Mouse (Mus musculus) kidney, adult 2 months (tissue): ENCODE measurements around the gene Akap6. TPM values are rescaled to one million over a fixed set of nuclear protein-coding genes. Genes with fewer than 3 reads are reported as not detected.

ENCODE experiments used
- DNase-seq: peaks from one replicate; pipeline ENCODE4 v3.0.0; 2021
- H3K27ac ChIP-seq: fragments of 200-500 bp; 2 replicates; pipeline ENCODE4 v1.5.1; 2012; ENCODE audit warnings: low read depth, low read length, control low read depth, inconsistent platforms; ENCODE audit not compliant: insufficient read depth
- H3K27me3 ChIP-seq: fragments of 200-500 bp; replicated peaks from 2 replicates; pipeline ENCODE4 v1.6.1; 2012; ENCODE audit warnings: mild to moderate bottlenecking, moderate library complexity, low read length, inconsistent platforms; ENCODE audit not compliant: control insufficient read depth, insufficient read depth
- H3K36me3 ChIP-seq: fragments of 200-500 bp; 2 replicates; pipeline ENCODE4 v1.6.1; 2012; ENCODE audit warnings: mild to moderate bottlenecking, moderate library complexity, low read length, inconsistent platforms; ENCODE audit not compliant: control insufficient read depth, insufficient read depth
- H3K4me1 ChIP-seq: fragments of 200-500 bp; 2 replicates; pipeline ENCODE4 v1.6.1; 2011; ENCODE audit warnings: low read length; ENCODE audit not compliant: control insufficient read depth, insufficient read depth
- H3K4me3 ChIP-seq: fragments of 200-500 bp; 2 replicates; pipeline ENCODE4 v1.5.1; 2011; ENCODE audit warnings: mild to moderate bottlenecking, low read depth, low read length, control low read depth; ENCODE audit not compliant: insufficient read depth
- CTCF ChIP-seq: fragments of 200-500 bp; conservative IDR thresholded peaks from 2 replicates; pipeline ENCODE4 v1.5.1; 2011; ENCODE audit warnings: low read depth, mild to moderate bottlenecking, control low read depth, low read length, moderate library complexity, mixed read lengths; ENCODE audit not compliant: insufficient read depth, insufficient read length
- POLR2A ChIP-seq: fragments of 200-500 bp; IDR thresholded peaks from one replicate; pipeline ENCODE4 v1.6.1; 2011; ENCODE audit warnings: low read depth, low read length, control low read depth
- WGBS: fragments of 180-500 bp; shearing (Covaris S2); methylation state at CpG from one replicate; pipeline ENCODE4 v1.1.7; 2018; 5-methylcytosine and 5-hydroxymethylcytosine counted together
- polyA plus RNA-seq: library from polyadenylated mRNA; depleted of rRNA; stranded (reverse); fragments of >200 nt; gene quantifications from 2 replicates; pipeline ENCODE4 v1.2.3, GENCODE M21; 2012

Gene Akap6
- polyA plus RNA-seq, 1 experiment = 0.25 TPM

GRCm38 (mm10) chr12:52908448-52909066 is 209.4 kb downstream of the Akap6 start:
- H3K27me3 ChIP-seq = no peaks in the 10 kb centered on the region
- WGBS = 56% methylated on average over 13 of the region's 13 CpGs
- no peaks in the 10 kb centered on the region for H3K4me1 ChIP-seq
- no peaks in the 10 kb centered on the region for H3K36me3 ChIP-seq
- no peak for TF ChIP-seq POLR2A
- TF ChIP-seq CTCF = no peak
- H3K27ac ChIP-seq = no peak overlapping the region
- no peak for DNase-seq
- H3K4me3 ChIP-seq = no peak overlapping the region

- Histone ChIP-seq H3K27me3 (no peaks in the 10 kb centered on the region), H3K36me3 (no peaks in the 10 kb centered on the region), H3K4me3 (no peak overlapping the region), H3K27ac (no peak overlapping the region), H3K4me1 (no peaks in the 10 kb centered on the region)
- TF ChIP-seq CTCF = no peak
- no peak for TF ChIP-seq POLR2A
- 80% methylated on average over 13 of the region's 13 CpGs for WGBS
- DNase-seq = no peak
These were observed 211.2 kb downstream of the Akap6 start for GRCm38 (mm10) chr12:52910345-52910744.

- Histone ChIP-seq H3K27ac (no peak overlapping the region), H3K4me1 (no peaks in the 10 kb centered on the region), H3K4me3 (no peak overlapping the region), H3K36me3 (no peaks in the 10 kb centered on the region), H3K27me3 (no peaks in the 10 kb centered on the region)
- DNase-seq = peak; percentile 59
- 10% methylated on average over 8 of the region's 8 CpGs for WGBS
- TF ChIP-seq CTCF = peak; percentile 89
- TF ChIP-seq POLR2A = no peak
These were observed 211.6 kb downstream of the Akap6 start for GRCm38 (mm10) chr12:52910819-52911218.

DNA sequence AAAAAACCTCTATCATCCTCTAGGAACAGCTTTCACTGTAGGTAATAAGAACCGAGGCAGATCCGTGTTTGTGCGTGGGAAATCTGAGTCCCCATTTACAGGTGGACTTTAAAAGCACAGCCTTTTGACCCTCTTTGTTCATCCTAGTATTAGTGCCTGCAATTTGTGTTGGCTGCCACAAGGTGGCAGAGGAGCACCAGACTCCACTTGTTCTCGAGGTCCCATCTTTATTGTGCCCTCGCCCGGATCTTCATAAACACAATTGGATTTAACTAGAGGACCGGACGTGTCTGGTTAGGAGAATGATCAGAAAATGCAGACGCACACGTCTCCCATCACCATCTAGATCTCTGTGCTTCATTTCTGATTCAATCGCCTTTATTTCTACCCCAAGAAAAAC is 219.8 kb downstream of the Akap6 start:
- Histone ChIP-seq H3K27ac (no peak overlapping the region), H3K36me3 (no peaks in the 10 kb centered on the region), H3K27me3 (no peaks in the 10 kb centered on the region), H3K4me1 (no peaks in the 10 kb centered on the region), H3K4me3 (no peak overlapping the region)
- WGBS = 43% methylated on average over 11 of the region's 11 CpGs
- peak; percentile 70 for TF ChIP-seq CTCF
- TF ChIP-seq POLR2A = no peak
- peak; percentile 27 for DNase-seq

DNA sequence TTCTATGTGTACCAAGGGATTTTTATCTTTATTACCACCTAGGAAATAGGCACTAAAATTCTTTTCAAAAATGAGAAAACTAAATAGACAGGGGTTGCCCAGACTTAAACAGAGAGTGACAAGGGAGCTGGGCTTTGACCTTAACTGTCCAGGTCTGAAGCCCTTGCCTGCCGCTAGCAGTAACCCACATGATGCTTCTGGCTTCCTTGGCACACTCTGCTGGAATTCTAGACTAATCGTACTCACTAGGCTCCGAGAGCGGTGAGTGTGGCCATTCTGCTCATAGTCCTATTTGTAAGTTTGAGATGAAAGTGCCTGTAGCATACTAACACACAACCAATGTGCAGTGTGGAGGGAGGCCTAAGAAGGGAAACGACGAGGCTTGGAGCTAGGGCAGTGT is 223.3 kb downstream of the Akap6 start:
- WGBS = 87% methylated on average over 6 of the region's 6 CpGs
- Histone ChIP-seq H3K36me3 (no peaks in the 10 kb centered on the region), H3K4me3 (no peak overlapping the region), H3K4me1 (no peaks in the 10 kb centered on the region), H3K27ac (no peak overlapping the region), H3K27me3 (no peaks in the 10 kb centered on the region)
- TF ChIP-seq CTCF (no peak), POLR2A (no peak)
- no peak for DNase-seq

DNA sequence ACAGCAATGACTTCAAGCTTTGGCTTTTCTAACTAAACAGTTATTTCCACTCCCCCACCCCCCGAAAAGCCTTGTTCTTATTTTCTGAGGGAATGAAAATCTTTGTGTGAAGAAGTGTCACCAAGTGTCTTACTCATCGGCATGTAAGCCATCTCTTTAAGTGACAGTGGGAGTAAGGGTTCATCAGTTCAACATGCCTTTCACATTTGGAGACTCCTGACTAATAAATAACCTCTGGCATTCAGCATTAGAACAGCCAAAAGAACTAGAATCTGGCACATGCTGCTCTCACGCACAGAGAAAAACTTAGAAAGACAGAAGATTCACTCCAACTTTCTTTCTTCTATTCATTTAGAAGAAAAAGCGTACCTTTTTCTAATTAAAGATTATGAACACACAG is 226.3 kb downstream of the Akap6 start:
- Histone ChIP-seq H3K4me1 (no peaks in the 10 kb centered on the region), H3K27ac (no peak overlapping the region), H3K36me3 (no peaks in the 10 kb centered on the region), H3K4me3 (no peak overlapping the region), H3K27me3 (no peaks in the 10 kb centered on the region)
- TF ChIP-seq POLR2A = no peak
- WGBS = 45% methylated on average over 4 of the region's 4 CpGs
- no peak for DNase-seq

GRCm38 (mm10) chr12:52933832-52934231 is 234.6 kb downstream of the Akap6 start:
- Histone ChIP-seq H3K4me1 (no peaks in the 10 kb centered on the region), H3K27ac (no peak overlapping the region), H3K36me3 (no peaks in the 10 kb centered on the region), H3K27me3 (no peaks in the 10 kb centered on the region), H3K4me3 (no peak overlapping the region)
- DNase-seq = no peak
- 67% methylated on average over 7 of the region's 13 CpGs for WGBS
- TF ChIP-seq CTCF (no peak), POLR2A (no peak)

GRCm38 (mm10) chr12:52934989-52935388 is 235.8 kb downstream of the Akap6 start:
- H3K27ac ChIP-seq = no peak overlapping the region
- WGBS = 98% methylated on average over 3 of the region's 3 CpGs
- no peaks in the 10 kb centered on the region for H3K4me1 ChIP-seq
- TF ChIP-seq CTCF (no peak), POLR2A (no peak)
- H3K36me3 ChIP-seq = no peaks in the 10 kb centered on the region
- H3K27me3 ChIP-seq = no peaks in the 10 kb centered on the region
- H3K4me3 ChIP-seq = no peak overlapping the region
- DNase-seq = no peak
